ENCODE assay signal across 14 mouse cellular contexts in the genomic region with DNA sequence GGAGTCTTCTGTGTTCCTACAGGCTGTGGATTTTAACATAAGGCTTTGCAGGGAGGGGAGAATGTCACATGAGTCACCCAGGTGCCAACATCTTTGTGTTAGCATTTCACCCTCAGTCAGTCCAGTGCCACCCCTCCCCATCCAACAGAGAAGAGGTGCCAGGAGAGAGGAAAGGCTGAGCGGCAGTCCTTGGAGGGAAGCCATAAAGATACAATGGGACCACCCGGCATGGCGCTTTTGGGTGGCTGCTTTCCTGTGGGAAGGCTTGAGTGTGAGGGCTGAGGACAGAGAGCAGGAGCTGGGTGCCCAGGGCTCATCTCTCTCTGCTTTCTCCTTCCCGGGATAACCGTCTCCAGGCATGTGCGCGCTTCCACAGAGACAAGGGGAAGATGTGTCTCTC. TPM values are rescaled to one million over a fixed set of nuclear protein-coding genes. Genes with fewer than 3 reads are reported as not detected.
DNase-seq lines count a peak whose midpoint lies in the region; ATAC-seq lines count a peak whose summit lies in the region.
"Had no signal": no experiment of that assay in that cellular context is flagged by ENCODE, and none has a peak within 500 bp of the region (broad histone marks: within the 10 kb centered on the region; RNA-seq: fewer than 3 reads in every experiment).

No protein-coding gene starts in this region.

- no peaks in the 10 kb centered on the region for H3K27me3 ChIP-seq in heart, embryonic 11.5 days (ENCODE audit: control insufficient read depth, insufficient read depth, low read length)
- no peaks in the 10 kb centered on the region for H3K27me3 ChIP-seq in neural tube, embryonic 11.5 days (ENCODE audit: control insufficient read depth, insufficient read depth, low read length)
- no peaks in the 10 kb centered on the region for H3K27me3 ChIP-seq in hindbrain, embryonic 14.5 days (ENCODE audit: control insufficient read depth, insufficient read depth, low read length)
- no peaks in the 10 kb centered on the region for H3K27me3 ChIP-seq in neural tube, embryonic 15.5 days (replicated peaks)
- no peaks in the 10 kb centered on the region for H3K27me3 ChIP-seq in kidney, embryonic 15.5 days

- no peak for DNase-seq in heart, adult 9 months (ENCODE audit: low spot score in 2 of 2)
- DNase-seq in neural tube, embryonic 11.5 days (ENCODE audit: low spot score): no peak
- DNase-seq in neural tube, embryonic 10.5 days (ENCODE audit: extremely low spot score, low spot score): no peak
- DNase-seq in hindbrain, embryonic 14.5 days (ENCODE audit: low spot score): no peak
- DNase-seq in thymus, postnatal 25 days: no peak
- DNase-seq: cerebellum, adult 9-10 months; kidney, postnatal 10 days; liver; lung, postnatal 14 days; right cerebral cortex, adult 18-20 months had no signal

- no peak overlapping the region for H3K4me2 ChIP-seq in heart, embryonic 11.5 days
- no peak overlapping the region for H3K4me2 ChIP-seq in neural tube, embryonic 11.5 days (ENCODE audit: low read depth)
- no peak overlapping the region for H3K4me2 ChIP-seq in hindbrain, embryonic 14.5 days (replicated peaks)
- no peak overlapping the region for H3K4me2 ChIP-seq in neural tube, embryonic 15.5 days
- no peak overlapping the region for H3K4me2 ChIP-seq in kidney, embryonic 15.5 days

- H3K36me3 ChIP-seq in heart, embryonic 11.5 days (ENCODE audit: control insufficient read depth, insufficient read depth, low read length): 0 out of 2 replicates have a peak, but pooled peaks cover 2% of the 10 kb centered on the region
- no peaks in the 10 kb centered on the region for H3K36me3 ChIP-seq in neural tube, embryonic 11.5 days (ENCODE audit: control insufficient read depth, insufficient read depth, low read length)
- H3K36me3 ChIP-seq in hindbrain, embryonic 14.5 days (replicated peaks; ENCODE audit: control insufficient read depth, insufficient read depth): no peaks in the 10 kb centered on the region
- H3K36me3 ChIP-seq in neural tube, embryonic 15.5 days: no peaks in the 10 kb centered on the region
- H3K36me3 ChIP-seq in kidney, embryonic 15.5 days: no peaks in the 10 kb centered on the region

- H3K9me3 ChIP-seq in heart, embryonic 11.5 days (replicated peaks; ENCODE audit: control insufficient read depth, low read length): peaks cover 5% of the 10 kb centered on the region; the same call in 1 of the 2 replicates
- H3K9me3 ChIP-seq in neural tube, embryonic 11.5 days (ENCODE audit: control insufficient read depth, low read length): no peaks in the 10 kb centered on the region
- H3K9me3 ChIP-seq in hindbrain, embryonic 14.5 days (ENCODE audit: control insufficient read depth, low read length): peaks cover 6% of the 10 kb centered on the region; the same call in 1 of the 2 replicates
- no peaks in the 10 kb centered on the region for H3K9me3 ChIP-seq in neural tube, embryonic 15.5 days (replicated peaks)
- H3K9me3 ChIP-seq in kidney, embryonic 15.5 days (replicated peaks): peaks cover 5% of the 10 kb centered on the region; the same call in 1 of the 2 replicates

- no peak overlapping the region for H3K4me3 ChIP-seq in heart, embryonic 11.5 days (ENCODE audit: low read depth, low read length)
- no peak overlapping the region for H3K4me3 ChIP-seq in neural tube, embryonic 11.5 days (ENCODE audit: low read depth, low read length)
- no peak overlapping the region for H3K4me3 ChIP-seq in hindbrain, embryonic 14.5 days (replicated peaks; ENCODE audit: low read length)
- no peak overlapping the region for H3K4me3 ChIP-seq in neural tube, embryonic 15.5 days (replicated peaks)
- H3K4me3 ChIP-seq in kidney, embryonic 15.5 days (replicated peaks): no peak overlapping the region

- 85% methylated on average over 7 of the region's 7 CpGs for WGBS in heart, embryonic 11.5 days (ENCODE audit: insufficient replicate concordance)
- 79% methylated on average over 7 of the region's 7 CpGs for WGBS in neural tube, embryonic 11.5 days
- WGBS in hindbrain, embryonic 14.5 days: 49% methylated on average over 7 of the region's 7 CpGs
- WGBS in neural tube, embryonic 15.5 days: 47% methylated on average over 7 of the region's 7 CpGs
- WGBS in kidney, embryonic 15.5 days: 72% methylated on average over 7 of the region's 7 CpGs

- H3K4me1 ChIP-seq in heart, embryonic 11.5 days (ENCODE audit: control insufficient read depth, insufficient read depth, low read length): peaks cover 8% of the 10 kb centered on the region
- no peaks in the 10 kb centered on the region for H3K4me1 ChIP-seq in neural tube, embryonic 11.5 days (ENCODE audit: control insufficient read depth, insufficient read depth, low read length)
- H3K4me1 ChIP-seq in hindbrain, embryonic 14.5 days (replicated peaks; ENCODE audit: control insufficient read depth, insufficient read depth, low read length): peaks cover 5% of the 10 kb centered on the region; the same call in 1 of the 2 replicates
- H3K4me1 ChIP-seq in neural tube, embryonic 15.5 days: peaks cover 7% of the 10 kb centered on the region
- H3K4me1 ChIP-seq in kidney, embryonic 15.5 days: peaks cover 9% of the 10 kb centered on the region

- no peak for ATAC-seq in heart, embryonic 11.5 days (replicated peaks; ENCODE audit: insufficient number of reproducible peaks, low FRiP score, low TSS enrichment)
- ATAC-seq in neural tube, embryonic 11.5 days (ENCODE audit: insufficient read depth, low FRiP score, low TSS enrichment): no peak
- ATAC-seq in hindbrain, embryonic 14.5 days (ENCODE audit: low FRiP score): no peak; the same call in 1 of the 2 replicates
- ATAC-seq in neural tube, embryonic 15.5 days (ENCODE audit: low FRiP score): peak; percentile 28; the same call in 1 of the 2 replicates
- no peak for ATAC-seq in kidney, embryonic 15.5 days (replicated peaks; ENCODE audit: low FRiP score)
- ATAC-seq: activated CD4-positive, CD25-positive, alpha-beta regulatory T cell, adult 4 months had no signal

- H3K27ac ChIP-seq in heart, embryonic 11.5 days (ENCODE audit: low read depth, low read length): peak overlapping the region; percentile 41; the same call in 1 of the 2 replicates
- H3K27ac ChIP-seq in neural tube, embryonic 11.5 days (ENCODE audit: low read depth, low read length): 0 out of 2 replicates have a peak overlapping the region, but pooled peaks have one; percentile 8
- H3K27ac ChIP-seq in hindbrain, embryonic 14.5 days: peak overlapping the region; percentile 53
- H3K27ac ChIP-seq in neural tube, embryonic 15.5 days (replicated peaks): peak overlapping the region; percentile 56; the same call in 1 of the 2 replicates
- no peak overlapping the region for H3K27ac ChIP-seq in kidney, embryonic 15.5 days

- H3K9ac ChIP-seq in heart, embryonic 11.5 days (ENCODE audit: low read depth, low read length): 0 out of 2 replicates have a peak overlapping the region, but pooled peaks have one; percentile 1
- no peak overlapping the region for H3K9ac ChIP-seq in neural tube, embryonic 11.5 days (ENCODE audit: low read length)
- no peak overlapping the region for H3K9ac ChIP-seq in hindbrain, embryonic 14.5 days
- H3K9ac ChIP-seq in neural tube, embryonic 15.5 days (replicated peaks): no peak overlapping the region; the same call in 1 of the 2 replicates
- no peak overlapping the region for H3K9ac ChIP-seq in kidney, embryonic 15.5 days

RNA-seq across cellular contexts. Expression of gene Parvb, which starts 13.3 kb away (rescaled TPM):
- polyA plus RNA-seq in heart, embryonic 11.5 days (2014; fragmentation: Nextera tagmentation; extraction: Ambion mirVana): 19.3 and 21.1 TPM in 2 replicates
- 10.4 and 12.1 TPM in 2 replicates for polyA plus RNA-seq in neural tube, embryonic 11.5 days (2014; fragmentation: Nextera tagmentation; extraction: Ambion mirVana)
- 4.1 and 5.1 TPM in 2 replicates for polyA plus RNA-seq in hindbrain, embryonic 14.5 days (2014; fragmentation: Nextera tagmentation; extraction: Ambion mirVana)
- 4.8 and 7.2 TPM in 2 replicates for polyA plus RNA-seq in neural tube, embryonic 15.5 days (2015; fragmentation: Nextera tagmentation; extraction: Ambion mirVana)
- 3.8 and 4.7 TPM in 2 replicates for polyA plus RNA-seq in kidney, embryonic 15.5 days (2015; fragmentation: Nextera tagmentation; extraction: Ambion mirVana)

RNA-seq across cellular contexts. Expression of gene Samm50, which starts 53.1 kb away (rescaled TPM):
- polyA plus RNA-seq in heart, embryonic 11.5 days (2014; fragmentation: Nextera tagmentation; extraction: Ambion mirVana): 75.9 and 95.7 TPM in 2 replicates
- polyA plus RNA-seq in neural tube, embryonic 11.5 days (2014; fragmentation: Nextera tagmentation; extraction: Ambion mirVana): 77.0 and 84.9 TPM in 2 replicates
- 56.3 and 56.7 TPM in 2 replicates for polyA plus RNA-seq in hindbrain, embryonic 14.5 days (2014; fragmentation: Nextera tagmentation; extraction: Ambion mirVana)
- 89.4 and 91.9 TPM in 2 replicates for polyA plus RNA-seq in neural tube, embryonic 15.5 days (2015; fragmentation: Nextera tagmentation; extraction: Ambion mirVana)
- polyA plus RNA-seq in kidney, embryonic 15.5 days (2015; fragmentation: Nextera tagmentation; extraction: Ambion mirVana): 127 and 132 TPM in 2 replicates
